Mouse (Mus musculus) thymus, adult 2 months (tissue): ENCODE data around the gene Nufip1.

ENCODE experiments used
- CTCF ChIP-seq: fragments of 200-500 bp; IDR thresholded peaks from 2 replicates; pipeline ENCODE4 v1.5.1; 2012; ENCODE audit warnings: mild to moderate bottlenecking, control low read depth, low read length, moderate library complexity, borderline replicate concordance; ENCODE audit not compliant: control insufficient read depth, poor library complexity, insufficient read depth; ENCODE audit errors: extremely low read depth
- POLR2A ChIP-seq: fragments of 200-500 bp; IDR thresholded peaks from 2 replicates; pipeline ENCODE4 v1.6.1; 2012; ENCODE audit warnings: mild to moderate bottlenecking, low read length, control low read depth, moderate library complexity; ENCODE audit not compliant: control insufficient read depth, poor library complexity, insufficient read depth; ENCODE audit errors: extremely low read depth

DNA sequence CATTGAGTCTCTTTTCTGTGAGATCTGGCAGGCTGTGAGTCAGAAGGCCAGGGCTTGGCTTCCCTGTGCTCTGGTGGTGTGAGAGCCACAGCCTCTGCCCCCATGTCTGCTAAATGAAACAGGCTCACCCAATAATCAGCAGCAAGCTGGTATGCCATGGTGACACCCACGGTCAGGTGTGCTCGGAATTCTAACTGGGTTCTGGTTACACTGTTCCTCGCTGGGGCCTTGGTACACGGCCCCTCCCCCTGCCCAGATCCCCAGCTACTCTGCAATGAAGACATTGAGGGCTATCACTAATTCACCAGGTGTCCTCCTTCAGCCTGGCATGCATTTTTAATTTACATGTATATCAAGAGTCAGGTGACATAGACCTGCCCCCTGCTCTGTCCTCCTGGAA, 75.6 kb downstream of the Nufip1 start:
- no peak for TF ChIP-seq CTCF
- TF ChIP-seq POLR2A = no peak
